Mouse (Mus musculus) lung, postnatal 25 days (tissue): ENCODE data around the gene Gm5148.

ENCODE experiments used
- DNase-seq: peaks from one replicate; pipeline ENCODE4 v3.0.0; 2022; ENCODE audit warnings: low spot score

The Gm5148 gene

GRCm38 (mm10) chr3:37687158-37687980, 36.9 kb downstream of the Gm5148 start:
- peak; percentile 93 for DNase-seq

- DNase-seq, result no peak
Observed at GRCm38 (mm10) chr3:37686751-37687150, 37.5 kb downstream of the Gm5148 start.

GRCm38 (mm10) chr3:37686219-37686618, 38.1 kb downstream of the Gm5148 start:
- DNase-seq, result no peak

GRCm38 (mm10) chr3:37676291-37676690, 48.0 kb downstream of the Gm5148 start:
- no peak for DNase-seq

GRCm38 (mm10) chr3:37675056-37675525, 49.2 kb downstream of the Gm5148 start:
- no peak for DNase-seq

GRCm38 (mm10) chr3:37673513-37674261, 50.6 kb downstream of the Gm5148 start:
- no peak for DNase-seq

- DNase-seq, result no peak
Observed at GRCm38 (mm10) chr3:37672266-37673040, 51.8 kb downstream of the Gm5148 start.

GRCm38 (mm10) chr3:37669100-37669499, 55.2 kb downstream of the Gm5148 start:
- DNase-seq, result no peak

- no peak for DNase-seq
Observed at GRCm38 (mm10) chr3:37668652-37669051, 55.6 kb downstream of the Gm5148 start.

GRCm38 (mm10) chr3:37667736-37668135, 56.6 kb downstream of the Gm5148 start:
- no peak for DNase-seq

- no peak for DNase-seq
Observed at GRCm38 (mm10) chr3:37667119-37667467, 57.2 kb downstream of the Gm5148 start.

GRCm38 (mm10) chr3:37666291-37667118, 57.8 kb downstream of the Gm5148 start:
- no peak for DNase-seq
